Mouse (Mus musculus): Measurements from ENCODE around the gene 0610040J01Rik.

DNA sequence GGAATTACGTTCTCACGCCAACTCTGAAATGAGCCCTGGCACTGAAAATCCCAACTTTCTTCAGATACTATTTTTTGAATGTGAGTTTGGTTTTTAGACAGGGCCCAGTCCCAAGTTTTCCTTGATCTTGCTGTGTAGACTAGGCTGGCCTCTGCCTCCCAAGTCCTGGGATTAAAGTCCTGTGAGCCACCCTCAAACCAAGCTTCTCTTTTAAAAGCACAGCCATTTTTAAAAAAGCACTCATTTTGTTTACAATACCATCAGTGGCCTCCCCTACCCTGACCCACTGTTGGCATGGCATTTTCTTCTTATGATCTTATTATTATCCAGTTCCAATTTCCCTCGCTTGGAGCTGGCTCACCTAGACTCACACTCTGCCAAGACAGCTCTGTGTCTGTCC, 22.3 kb downstream of the 0610040J01Rik start:
- TF ChIP-seq POLR2A (IDR thresholded peaks at IDR 0.05; ENCODE audit: insufficient read depth, low read depth, low read length) (no peak), CTCF (IDR thresholded peaks at IDR 0.05) (no peak)

Data from heart, adult 2 months (tissue).